Mouse (Mus musculus): ENCODE data around the gene Esr1. TPM values are rescaled to one million over a fixed set of nuclear protein-coding genes. Genes with fewer than 3 reads are reported as not detected.

The Esr1 gene
- polyA plus RNA-seq, 3 experiments from 2014 or later: 1.3 to 6.4 (median 4.4) TPM

- ATAC-seq: no peak
Measured at GRCm38 (mm10) chr10:4620596-4621504, 9.5 kb downstream of the Esr1 start.

GRCm38 (mm10) chr10:4621505-4621815 is 10.1 kb downstream of the Esr1 start:
- no peak for ATAC-seq

- no peak for ATAC-seq
Measured at GRCm38 (mm10) chr10:4623319-4623718, 11.9 kb downstream of the Esr1 start.

- ATAC-seq: no peak
Measured at GRCm38 (mm10) chr10:4624581-4624980, 13.2 kb downstream of the Esr1 start.

- no peak for ATAC-seq
Measured at GRCm38 (mm10) chr10:4625300-4625699, 13.9 kb downstream of the Esr1 start.

GRCm38 (mm10) chr10:4626432-4626831 is 15.0 kb downstream of the Esr1 start:
- ATAC-seq: no peak

GRCm38 (mm10) chr10:4626996-4627395 is 15.6 kb downstream of the Esr1 start:
- no peak for ATAC-seq

GRCm38 (mm10) chr10:4627415-4627814 is 16.0 kb downstream of the Esr1 start:
- no peak for ATAC-seq

GRCm38 (mm10) chr10:4629314-4629713 is 17.9 kb downstream of the Esr1 start:
- ATAC-seq: no peak

- peak; percentile 90 for ATAC-seq
Measured at GRCm38 (mm10) chr10:4632211-4632704, 20.9 kb downstream of the Esr1 start.

- ATAC-seq: no peak
Measured at GRCm38 (mm10) chr10:4633287-4634030, 22.1 kb downstream of the Esr1 start.

- no peak for ATAC-seq
Measured at GRCm38 (mm10) chr10:4635740-4636139, 24.3 kb downstream of the Esr1 start.

GRCm38 (mm10) chr10:4646074-4646473 is 34.7 kb downstream of the Esr1 start:
- no peak for ATAC-seq

- no peak for ATAC-seq
Measured at GRCm38 (mm10) chr10:4646851-4647250, 35.5 kb downstream of the Esr1 start.

GRCm38 (mm10) chr10:4665380-4665779 is 54.0 kb downstream of the Esr1 start:
- ATAC-seq: no peak

- no peak for ATAC-seq
Measured at GRCm38 (mm10) chr10:4667006-4667405, 55.6 kb downstream of the Esr1 start.

GRCm38 (mm10) chr10:4670053-4670452 is 58.7 kb downstream of the Esr1 start:
- no peak for ATAC-seq

- no peak for ATAC-seq
Measured at GRCm38 (mm10) chr10:4671876-4672275, 60.5 kb downstream of the Esr1 start.

- no peak for ATAC-seq
Measured at GRCm38 (mm10) chr10:4673311-4673816, 62.0 kb downstream of the Esr1 start.

GRCm38 (mm10) chr10:4674983-4675592 is 63.7 kb downstream of the Esr1 start:
- peak; percentile 84 for ATAC-seq

GRCm38 (mm10) chr10:4683106-4683505 is 71.7 kb downstream of the Esr1 start:
- ATAC-seq: no peak

- ATAC-seq: no peak
Measured at GRCm38 (mm10) chr10:4683711-4684265, 72.4 kb downstream of the Esr1 start.
